Mouse (Mus musculus) kidney, postnatal 0 days (tissue): ENCODE results near the gene Zfp870. TPM values are rescaled to one million over a fixed set of nuclear protein-coding genes. Genes with fewer than 3 reads are reported as not detected.

ENCODE experiments used
- ATAC-seq: fragments of 200-750 bp; cut with Nextera tagmentation; replicated peaks from 2 replicates; pipeline ENCODE4 v1.8.0; 2017; ENCODE audit warnings: low read depth, moderate number of reproducible peaks, moderate TSS enrichment, moderate library complexity; ENCODE audit not compliant: low FRiP score
- DNase-seq: peaks from one replicate; pipeline ENCODE4 v3.0.0-alpha.2; 2016; ENCODE audit warnings: low spot score
- H3K27ac ChIP-seq: fragments of 300-500 bp; sonication (generic); 2 replicates; pipeline ENCODE4 v1.5.1; 2014; ENCODE audit warnings: mild to moderate bottlenecking
- H3K27me3 ChIP-seq: fragments of 300-500 bp; sonication (generic); 2 replicates; pipeline ENCODE4 v1.6.1; 2014; ENCODE audit warnings: low read length, mixed read lengths; ENCODE audit not compliant: insufficient read depth
- H3K36me3 ChIP-seq: fragments of 300-500 bp; sonication (generic); 2 replicates; pipeline ENCODE4 v1.6.1; 2014; ENCODE audit warnings: low read length, mixed read lengths; ENCODE audit not compliant: insufficient read depth
- H3K4me1 ChIP-seq: fragments of 300-500 bp; sonication (generic); replicated peaks from 2 replicates; pipeline ENCODE4 v1.6.1; 2014; ENCODE audit warnings: antibody characterized with exemption, low read length, mixed read lengths; ENCODE audit not compliant: insufficient read depth
- H3K4me2 ChIP-seq: fragments of 300-500 bp; sonication (generic); 2 replicates; pipeline ENCODE4 v1.6.1; 2014; ENCODE audit warnings: mild to moderate bottlenecking, low read length, moderate library complexity, mixed read lengths
- H3K4me3 ChIP-seq: fragments of 300-500 bp; sonication (generic); replicated peaks from 2 replicates; pipeline ENCODE4 v1.5.1; 2014; ENCODE audit warnings: low read depth, low read length
- H3K9ac ChIP-seq: fragments of 300-500 bp; sonication (generic); 2 replicates; pipeline ENCODE4 v1.6.1; 2014; ENCODE audit warnings: low read depth, low read length
- H3K9me3 ChIP-seq: fragments of 300-500 bp; sonication (generic); replicated peaks from 2 replicates; pipeline ENCODE4 v1.6.1; 2016; ENCODE audit warnings: low read length, inconsistent platforms, mixed read lengths
- CTCF ChIP-seq: IDR thresholded peaks from 2 replicates; pipeline ENCODE4 v1.5.1; 2016; ENCODE audit warnings: antibody characterized with exemption, low read depth, mild to moderate bottlenecking, moderate library complexity
- WGBS: fragments of 180-500 bp; shearing (Covaris S2); extraction: QIAGEN DNeasy Blood & Tissue Kit; methylation state at CpG from one replicate; pipeline ENCODE4 v1.1.7; 2014; 5-methylcytosine and 5-hydroxymethylcytosine counted together
- polyA plus RNA-seq: library from polyadenylated mRNA; unstranded; fragments of >200 nt; fragmentation: Nextera tagmentation; extraction: Ambion mirVana; gene quantifications from 2 replicates; pipeline ENCODE4 v1.2.1, GENCODE M21; 2015

The Zfp870 gene
- polyA plus RNA-seq, 1 experiment from 2014 or later = 6.9 TPM

DNA sequence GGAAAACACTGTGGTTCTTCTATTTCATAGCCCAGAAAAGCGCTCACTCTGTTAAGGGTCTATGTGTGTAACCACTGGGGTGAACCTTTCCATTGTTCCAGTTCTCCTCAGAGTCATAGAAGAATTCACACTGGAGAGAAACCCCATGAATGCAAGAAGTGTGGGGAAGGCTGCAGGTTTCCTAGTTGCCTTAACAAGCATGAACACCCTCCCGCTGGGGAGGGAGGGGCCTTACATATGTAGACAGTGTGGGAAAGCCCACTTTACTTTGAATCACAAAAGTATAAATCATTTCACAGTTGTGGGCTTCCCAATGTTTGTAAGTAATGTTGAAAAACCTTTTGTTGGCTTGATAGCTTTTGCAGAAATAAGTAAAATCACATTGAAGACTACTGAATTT is 50.1 kb downstream of the Zfp870 start:
- WGBS = 93% methylated on average over 2 of the region's 2 CpGs
- Histone ChIP-seq H3K4me3 (no peak overlapping the region), H3K4me2 (no peak overlapping the region), H3K36me3 (no peaks in the 10 kb centered on the region), H3K27me3 (no peaks in the 10 kb centered on the region), H3K4me1 (peaks cover 6% of the 10 kb centered on the region; the same call in 1 of the 2 replicates), H3K27ac (no peak overlapping the region), H3K9me3 (no peaks in the 10 kb centered on the region), H3K9ac (no peak overlapping the region)
- ATAC-seq (no peak), DNase-seq (no peak)
- no peak for TF ChIP-seq CTCF

DNA sequence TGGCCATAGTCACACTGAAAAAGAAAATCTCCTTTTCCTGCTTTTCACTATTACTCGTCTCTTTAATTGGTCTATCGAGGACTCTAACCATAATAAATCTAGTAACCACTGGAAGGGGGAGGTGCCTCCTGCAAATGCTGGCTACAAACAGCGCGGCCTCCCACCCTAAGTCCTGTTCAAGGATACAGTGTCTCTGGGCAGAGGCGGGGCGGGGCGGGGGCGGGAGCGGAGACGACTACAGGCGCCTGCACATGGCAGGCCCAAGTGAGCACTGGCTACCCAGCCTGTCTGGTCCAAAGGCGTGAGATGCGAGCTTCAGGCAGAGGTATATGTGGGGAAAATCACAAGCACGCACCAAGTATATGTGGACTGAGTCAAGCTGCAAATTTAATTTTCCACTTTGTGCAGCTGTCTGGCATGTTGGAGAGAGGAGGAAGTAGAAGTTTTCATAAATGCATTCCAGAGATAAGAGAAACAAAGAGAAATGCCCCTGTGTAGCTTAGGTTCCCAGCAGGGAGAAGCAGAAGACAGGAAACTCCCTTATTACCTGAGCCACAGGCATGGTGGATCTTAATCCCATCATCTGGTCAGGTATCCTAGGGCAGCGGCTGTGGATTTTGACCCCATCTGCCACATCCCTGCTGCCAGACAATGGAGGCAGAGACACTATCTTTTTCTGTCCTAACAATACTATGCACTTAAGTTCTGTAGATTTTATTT is 52.2 kb downstream of the Zfp870 start:
- 0 out of 2 replicates have a peak overlapping the region, but pooled peaks have one; percentile 13 for H3K9ac ChIP-seq
- H3K4me2 ChIP-seq = peak overlapping the region; percentile 37
- ATAC-seq = peak; percentile 61; the same call in 1 of the 2 replicates
- H3K4me3 ChIP-seq = no peak overlapping the region
- WGBS = 21% methylated on average over 15 of the region's 15 CpGs
- H3K4me1 ChIP-seq = peaks cover 6% of the 10 kb centered on the region; the same call in 1 of the 2 replicates
- H3K27me3 ChIP-seq = no peaks in the 10 kb centered on the region
- no peaks in the 10 kb centered on the region for H3K9me3 ChIP-seq
- no peak overlapping the region for H3K27ac ChIP-seq
- no peaks in the 10 kb centered on the region for H3K36me3 ChIP-seq
- peak; percentile 70 for DNase-seq
- no peak for TF ChIP-seq CTCF

DNA sequence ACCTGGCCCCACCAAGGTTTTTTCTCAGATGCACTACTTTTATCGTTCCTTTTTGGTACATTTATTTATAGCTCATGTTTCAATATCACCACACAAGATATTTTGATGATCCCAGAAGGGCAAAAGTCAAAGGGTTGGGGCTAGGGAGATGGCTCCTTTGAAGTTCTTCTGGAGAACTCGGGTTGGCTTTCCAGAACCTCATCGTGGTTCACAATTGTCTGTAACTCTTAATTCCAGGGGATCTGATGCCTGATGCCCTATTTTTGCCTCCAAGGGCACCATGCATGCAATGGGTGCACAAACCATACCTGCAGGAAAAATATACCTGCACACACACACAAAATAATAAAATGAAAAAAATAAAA is 61.0 kb downstream of the Zfp870 start:
- no peak for ATAC-seq
- H3K4me2 ChIP-seq = peak overlapping the region; percentile 67

DNA sequence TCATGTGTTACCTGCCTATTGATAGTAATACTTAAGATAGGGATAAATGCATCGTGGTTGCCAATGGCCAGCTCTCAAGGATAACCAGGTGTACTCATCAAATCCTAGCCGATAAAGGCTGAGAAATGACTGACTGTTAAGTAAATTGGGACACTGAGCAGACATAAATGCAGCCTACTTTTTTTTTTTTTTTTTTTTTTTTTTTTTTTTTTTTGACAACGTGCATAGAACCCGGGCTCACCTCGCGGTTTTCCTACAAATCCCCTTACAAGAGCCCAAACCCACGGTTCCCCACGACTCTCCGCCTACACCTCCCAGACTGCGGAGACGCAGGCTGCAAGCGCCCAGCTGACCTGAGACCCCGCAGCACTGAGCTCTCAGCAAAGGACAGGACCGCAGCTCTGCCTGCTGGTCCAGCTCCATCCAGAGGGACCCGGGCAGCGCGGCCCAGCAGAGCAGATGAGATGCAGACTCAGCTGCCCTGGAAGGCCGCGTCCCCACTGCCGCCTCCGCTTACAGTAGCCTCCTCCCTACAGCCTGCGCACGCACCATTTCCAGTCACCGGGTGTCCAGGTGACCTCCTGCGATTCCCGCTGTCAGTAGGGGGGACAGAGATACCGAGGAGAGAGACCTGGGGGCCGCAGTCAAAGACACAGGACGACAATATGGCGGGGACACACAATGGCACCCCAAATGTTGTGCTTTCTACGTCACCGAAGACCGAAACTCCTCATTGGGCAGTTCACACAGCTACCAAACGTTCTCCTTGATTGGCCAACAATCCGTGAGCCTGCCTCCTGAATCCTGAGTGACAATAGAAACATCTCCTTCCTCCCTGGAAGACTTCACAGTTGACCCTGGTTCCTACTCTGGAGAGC is 61.7 kb downstream of the Zfp870 start, which contains the start of gene Zfp799:
Gene Zfp799 (minus strand): TSS at position 722 of the 878 bp plus-strand sequence.
- Histone ChIP-seq H3K9ac (peak within 1 kb of the TSS; percentile 95), H3K27ac (peak within 1 kb of the TSS; percentile 80), H3K4me1 (0 out of 2 replicates have a peak, but pooled peaks cover 5% of the 10 kb centered on the region), H3K27me3 (no peaks in the 10 kb centered on the region), H3K9me3 (no peaks in the 10 kb centered on the region), H3K4me2 (peak within 1 kb of the TSS; percentile 67), H3K4me3 (peak within 1 kb of the TSS; percentile 86), H3K36me3 (0 out of 2 replicates have a peak, but pooled peaks cover 6% of the 10 kb centered on the region)
- DNase-seq (peak; percentile 96), ATAC-seq (peak; percentile 99)
- no peak for TF ChIP-seq CTCF
- 1% methylated on average over 35 of the region's 35 CpGs for WGBS

More for the DNA sequence above, 61.0 kb downstream of the Zfp870 start:
- H3K9ac ChIP-seq = no peak overlapping the region
- H3K27me3 ChIP-seq = no peaks in the 10 kb centered on the region
- TF ChIP-seq CTCF = no peak
- no peak for DNase-seq
- H3K4me3 ChIP-seq = peak overlapping the region; percentile 86
- H3K4me1 ChIP-seq = 0 out of 2 replicates have a peak, but pooled peaks cover 5% of the 10 kb centered on the region
- H3K36me3 ChIP-seq = 0 out of 2 replicates have a peak, but pooled peaks cover 3% of the 10 kb centered on the region
- no peaks in the 10 kb centered on the region for H3K9me3 ChIP-seq
- 33% methylated on average over 3 of the region's 3 CpGs for WGBS
- no peak overlapping the region for H3K27ac ChIP-seq

Other genes with a start within 250 kb of the Zfp870 start
- 0.05 TPM in 1 of 2 replicates, not detected in the other for gene Cyp4f40, start 232.7 kb downstream of the Zfp870 start, polyA plus RNA-seq
- gene Cyp4f15, start 206.0 kb downstream of the Zfp870 start, polyA plus RNA-seq = 0.39 and 0.47 TPM in 2 replicates
- gene Zfp871, start 103.4 kb downstream of the Zfp870 start, polyA plus RNA-seq = 31.3 and 33.4 TPM in 2 replicates
- 0.64 and 0.99 TPM in 2 replicates for gene Zfp811, start 81.7 kb downstream of the Zfp870 start, polyA plus RNA-seq
- 9.4 and 9.8 TPM in 2 replicates for gene Zfp799, start 61.4 kb downstream of the Zfp870 start, polyA plus RNA-seq
- not detected in 2 replicates for gene Cyp4f14, start 25.7 kb upstream of the Zfp870 start, polyA plus RNA-seq
- gene Cyp4f13, start 55.8 kb upstream of the Zfp870 start, polyA plus RNA-seq = 15.6 and 18.4 TPM in 2 replicates
- 7.8 and 9.0 TPM in 2 replicates for gene Zfp472, start 74.2 kb upstream of the Zfp870 start, polyA plus RNA-seq
- 8.7 and 8.8 TPM in 2 replicates for gene Zfp952, start 101.5 kb upstream of the Zfp870 start, polyA plus RNA-seq
- gene Zfp763, start 141.8 kb upstream of the Zfp870 start, polyA plus RNA-seq = 9.8 and 11.5 TPM in 2 replicates
- gene 4921501E09Rik, start 176.4 kb upstream of the Zfp870 start, polyA plus RNA-seq = not detected in 2 replicates
- gene Zfp563, start 197.7 kb upstream of the Zfp870 start, polyA plus RNA-seq = 5.6 and 6.3 TPM in 2 replicates
- not detected in 2 replicates for gene Morc2b, start 248.0 kb upstream of the Zfp870 start, polyA plus RNA-seq